Mouse (Mus musculus) limb, embryonic 11.5 days (tissue): ENCODE data around the gene Ticam1. TPM values are rescaled to one million over a fixed set of nuclear protein-coding genes. Genes with fewer than 3 reads are reported as not detected.

Experiments used
- microRNA counts: library from miRNA; unstranded; fragments of <30 nt; microRNA quantifications from one replicate; lab custom pipeline; 2016
- microRNA-seq: library from miRNA; unstranded; fragments of <30 nt; microRNA quantifications from one replicate; pipeline ENCODE4, GENCODE M21; 2016
- polyA plus RNA-seq: library from polyadenylated mRNA; unstranded; fragments of >200 nt; fragmentation: Nextera tagmentation; extraction: Ambion mirVana; gene quantifications from 2 replicates; pipeline ENCODE4 v1.2.1, GENCODE M21; 2014

The Ticam1 gene
- polyA plus RNA-seq, 1 experiment from 2014 or later, result 3.8 TPM

MicroRNAs within 50 kb of the gene (microRNA counts, 519-probe panel; counts per million panel counts)
- 2,553 counts per million, percentile 24 among the panel's probes with 10 or more counts for microRNA mmu-miR-7b (lab: Ali Mortazavi, UCI)

Small RNAs within 50 kb of the gene (microRNA-seq; reads per million reads assigned to microRNA genes)
- 6.1 reads per million, percentile 13 among the genes with 10 or more reads in this experiment for gene Mir7b

Other genes starting within 250 kb of the Ticam1 start
- 151 and 154 TPM in 2 replicates for gene Sh3gl1, start 240.2 kb downstream of the Ticam1 start, polyA plus RNA-seq
- gene Chaf1a, start 236.3 kb downstream of the Ticam1 start, polyA plus RNA-seq, result 32.7 and 37.4 TPM in 2 replicates
- 38.5 and 39.1 TPM in 2 replicates for gene Ubxn6, start 201.8 kb downstream of the Ticam1 start, polyA plus RNA-seq
- 144 and 151 TPM in 2 replicates for gene Hdgfl2, start 197.2 kb downstream of the Ticam1 start, polyA plus RNA-seq
- gene Plin4, start 167.0 kb downstream of the Ticam1 start, polyA plus RNA-seq, result 0.09 TPM in 1 of 2 replicates, not detected in the other
- 0.16 and 0.43 TPM in 2 replicates for gene Plin5, start 159.2 kb downstream of the Ticam1 start, polyA plus RNA-seq
- 0.28 TPM in 1 of 2 replicates, not detected in the other for gene Lrg1, start 154.8 kb downstream of the Ticam1 start, polyA plus RNA-seq
- gene Sema6b, start 136.4 kb downstream of the Ticam1 start, polyA plus RNA-seq, result 0.60 and 0.88 TPM in 2 replicates
- gene Tnfaip8l1, start 114.3 kb downstream of the Ticam1 start, polyA plus RNA-seq, result 8.2 and 9.2 TPM in 2 replicates
- gene Mydgf, start 92.9 kb downstream of the Ticam1 start, polyA plus RNA-seq, result 65.6 and 65.9 TPM in 2 replicates
- 34.3 and 37.0 TPM in 2 replicates for gene Dpp9, start 57.9 kb downstream of the Ticam1 start, polyA plus RNA-seq
- 12.5 and 12.8 TPM in 2 replicates for gene Fem1a, start 20.0 kb downstream of the Ticam1 start, polyA plus RNA-seq
- 58.7 and 66.0 TPM in 2 replicates for gene Plin3, start 16.1 kb upstream of the Ticam1 start, polyA plus RNA-seq
- gene Arrdc5, start 23.5 kb upstream of the Ticam1 start, polyA plus RNA-seq, result not detected in 2 replicates
- gene Uhrf1, start 26.5 kb upstream of the Ticam1 start, polyA plus RNA-seq, result 153 and 167 TPM in 2 replicates
- 33.2 and 34.4 TPM in 2 replicates for gene Kdm4b, start 49.3 kb upstream of the Ticam1 start, polyA plus RNA-seq
- 82.5 and 86.2 TPM in 2 replicates for gene Ptprs, start 199.7 kb upstream of the Ticam1 start, polyA plus RNA-seq
- not detected in 2 replicates for gene Znrf4, start 235.6 kb upstream of the Ticam1 start, polyA plus RNA-seq